Mouse (Mus musculus) spleen, postnatal 14 days (tissue): ENCODE results near the gene Apc2.
"Not testable (repeated sequence)": the region's sequence is repeated elsewhere in the genome, so short reads cannot be mapped to it uniquely, and the experiment has no call there.

Experiments
- DNase-seq, 2 experiments: peaks; one replicate each; pipeline ENCODE4 v3.0.0; 2021 to 2022; ENCODE audit warnings: low spot score in 2 of 2

Gene Apc2

GRCm38 (mm10) chr10:80295618-80296425 is at the start of gene Apc2:
Gene Apc2, plus strand, starts transcription at chr10:80295977.
- DNase-seq, result peak; percentile 49 to 65

- DNase-seq, result no peak
Observed at GRCm38 (mm10) chr10:80247849-80248248, 47.9 kb upstream of the Apc2 start.

- DNase-seq, result not testable (repeated sequence)
Observed at GRCm38 (mm10) chr10:80248437-80248836, 47.3 kb upstream of the Apc2 start.

GRCm38 (mm10) chr10:80248971-80249640 is 46.7 kb upstream of the Apc2 start, which contains the start of gene Ndufs7:
Gene Ndufs7, plus strand, starts transcription at chr10:80249121.
- DNase-seq, result peak; percentile 91 to 93

GRCm38 (mm10) chr10:80250059-80250458 is 45.7 kb upstream of the Apc2 start:
- no peak for DNase-seq

- no peak for DNase-seq
Observed at GRCm38 (mm10) chr10:80250573-80250972, 45.2 kb upstream of the Apc2 start.

- DNase-seq, result no peak
Observed at GRCm38 (mm10) chr10:80252011-80252410, 43.8 kb upstream of the Apc2 start.

GRCm38 (mm10) chr10:80252493-80253274 is 43.1 kb upstream of the Apc2 start:
- no peak for DNase-seq

GRCm38 (mm10) chr10:80253551-80253950 is 42.2 kb upstream of the Apc2 start:
- no peak for DNase-seq

GRCm38 (mm10) chr10:80254331-80255297 is 41.2 kb upstream of the Apc2 start:
- no peak for DNase-seq

- no peak for DNase-seq
Observed at GRCm38 (mm10) chr10:80255881-80256535, 39.8 kb upstream of the Apc2 start.

GRCm38 (mm10) chr10:80257936-80258335 is 37.8 kb upstream of the Apc2 start:
- no peak for DNase-seq

- DNase-seq, result no peak
Observed at GRCm38 (mm10) chr10:80258752-80259462, 36.9 kb upstream of the Apc2 start.

GRCm38 (mm10) chr10:80259463-80259805 is 36.3 kb upstream of the Apc2 start:
- no peak for DNase-seq

- DNase-seq, result no peak
Observed at GRCm38 (mm10) chr10:80259861-80260641, 35.7 kb upstream of the Apc2 start.

- DNase-seq, result peak; percentile 92 to 94
Observed at GRCm38 (mm10) chr10:80260642-80261584, 34.9 kb upstream of the Apc2 start, which contains the start of the genes Gamt and Dazap1. Gene Gamt, minus strand, starts transcription at chr10:80261012. Gene Dazap1, plus strand, starts transcription at chr10:80261486.

- DNase-seq, result peak; percentile 86 to 87
Observed at GRCm38 (mm10) chr10:80261585-80261968, 34.2 kb upstream of the Apc2 start.

- DNase-seq, result no peak
Observed at GRCm38 (mm10) chr10:80262169-80262568, 33.6 kb upstream of the Apc2 start.
